Mouse (Mus musculus) hindbrain, embryonic 15.5 days (tissue): ENCODE measurements around the gene Prdm5. TPM values are rescaled to one million over a fixed set of nuclear protein-coding genes. Genes with fewer than 3 reads are reported as not detected.
A peak's percentile ranks its signal among the peaks of the same experiment; 100 is the strongest.

Source experiments
- ATAC-seq: fragments of 200-750 bp; cut with Nextera tagmentation; 2 replicates; pipeline ENCODE4 v1.8.0; 2017; ENCODE audit warnings: low read depth, moderate number of reproducible peaks, moderate TSS enrichment; ENCODE audit not compliant: low FRiP score
- H3K27ac ChIP-seq: fragments of 300-500 bp; sonication (generic); replicated peaks from 2 replicates; pipeline ENCODE4 v1.5.1; 2015; ENCODE audit warnings: mild to moderate bottlenecking, inconsistent platforms
- H3K27me3 ChIP-seq: fragments of 300-500 bp; sonication (generic); 2 replicates; pipeline ENCODE4 v1.6.1; 2015; ENCODE audit warnings: control low read depth, inconsistent platforms
- H3K36me3 ChIP-seq: fragments of 300-500 bp; sonication (generic); 2 replicates; pipeline ENCODE4 v1.6.1; 2015; ENCODE audit warnings: control low read depth, inconsistent platforms
- H3K4me1 ChIP-seq: fragments of 300-500 bp; sonication (generic); replicated peaks from 2 replicates; pipeline ENCODE4 v1.6.1; 2015; ENCODE audit warnings: control low read depth, inconsistent platforms
- H3K4me2 ChIP-seq: fragments of 300-500 bp; sonication (generic); 2 replicates; pipeline ENCODE4 v1.6.1; 2015; ENCODE audit warnings: moderate library complexity, mild to moderate bottlenecking, inconsistent platforms
- H3K4me3 ChIP-seq: fragments of 300-500 bp; sonication (generic); 2 replicates; pipeline ENCODE4 v1.5.1; 2015; ENCODE audit warnings: mild to moderate bottlenecking, inconsistent platforms
- H3K9ac ChIP-seq: fragments of 300-500 bp; sonication (generic); 2 replicates; pipeline ENCODE4 v1.6.1; 2015; ENCODE audit warnings: inconsistent platforms
- H3K9me3 ChIP-seq: fragments of 300-500 bp; sonication (generic); 2 replicates; pipeline ENCODE4 v1.6.1; 2016; ENCODE audit warnings: control low read depth, inconsistent platforms
- WGBS: fragments of 180-500 bp; shearing (Covaris S2); methylation state at CpG from one replicate; pipeline ENCODE4 v1.1.7; 2015; 5-methylcytosine and 5-hydroxymethylcytosine counted together
- polyA plus RNA-seq: library from polyadenylated mRNA; unstranded; fragments of >200 nt; fragmentation: Nextera tagmentation; extraction: Ambion mirVana; gene quantifications from 2 replicates; pipeline ENCODE4 v1.2.1, GENCODE M21; 2015

The Prdm5 gene
- polyA plus RNA-seq, 1 experiment from 2014 or later: 6.8 TPM

DNA sequence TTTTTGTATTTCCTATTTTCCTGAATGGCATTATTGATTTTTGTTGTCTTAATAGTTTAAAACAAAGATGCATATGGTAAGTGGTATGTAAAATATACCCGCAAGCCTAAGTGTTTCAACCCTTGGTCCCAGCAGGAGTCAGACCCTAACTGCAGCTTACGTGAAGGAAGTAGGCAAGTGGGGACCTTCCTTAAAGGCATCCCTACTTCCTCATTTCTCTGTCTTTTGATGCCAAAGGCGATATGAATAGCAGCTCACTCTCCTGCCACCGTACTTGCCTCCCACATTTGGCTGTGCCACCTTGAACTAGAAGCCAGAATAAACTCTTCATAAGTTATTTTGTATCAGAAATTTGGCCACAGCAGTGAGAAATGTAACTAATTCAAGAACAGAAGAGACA lies 63.8 kb downstream of the Prdm5 start:
- no peak for ATAC-seq
- Histone ChIP-seq H3K27ac (no peak overlapping the region), H3K4me1 (no peaks in the 10 kb centered on the region), H3K4me3 (no peak overlapping the region), H3K4me2 (no peak overlapping the region), H3K9ac (no peak overlapping the region), H3K27me3 (no peaks in the 10 kb centered on the region), H3K36me3 (no peaks in the 10 kb centered on the region), H3K9me3 (no peaks in the 10 kb centered on the region)
- WGBS: 88% methylated on average over 4 of the region's 4 CpGs

DNA sequence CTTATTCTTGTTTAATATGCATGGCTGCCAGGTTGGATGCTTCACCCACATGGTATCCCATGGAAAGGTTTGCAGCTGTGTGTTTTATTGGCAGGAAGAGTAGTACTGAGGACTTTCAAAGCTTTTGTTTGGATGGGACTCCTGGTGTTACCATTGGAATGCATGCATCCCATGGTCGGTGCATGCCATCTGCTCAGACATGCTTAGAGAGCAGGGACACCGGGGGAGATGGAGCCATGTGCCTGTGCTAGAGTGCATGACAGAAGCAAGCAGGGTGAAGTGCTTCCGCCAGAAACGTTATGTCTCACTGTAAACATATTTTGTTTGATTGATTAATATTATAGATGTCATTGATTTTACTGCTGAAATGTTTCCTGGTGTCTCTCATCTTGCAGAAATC lies 70.3 kb downstream of the Prdm5 start:
- peak; percentile 84 for ATAC-seq
- Histone ChIP-seq H3K4me2 (no peak overlapping the region), H3K9ac (no peak overlapping the region), H3K4me1 (0 out of 2 replicates have a peak, but pooled peaks cover 4% of the 10 kb centered on the region), H3K27ac (no peak overlapping the region), H3K4me3 (no peak overlapping the region), H3K9me3 (no peaks in the 10 kb centered on the region), H3K27me3 (no peaks in the 10 kb centered on the region), H3K36me3 (no peaks in the 10 kb centered on the region)
- WGBS: 48% methylated on average over 4 of the region's 4 CpGs

DNA sequence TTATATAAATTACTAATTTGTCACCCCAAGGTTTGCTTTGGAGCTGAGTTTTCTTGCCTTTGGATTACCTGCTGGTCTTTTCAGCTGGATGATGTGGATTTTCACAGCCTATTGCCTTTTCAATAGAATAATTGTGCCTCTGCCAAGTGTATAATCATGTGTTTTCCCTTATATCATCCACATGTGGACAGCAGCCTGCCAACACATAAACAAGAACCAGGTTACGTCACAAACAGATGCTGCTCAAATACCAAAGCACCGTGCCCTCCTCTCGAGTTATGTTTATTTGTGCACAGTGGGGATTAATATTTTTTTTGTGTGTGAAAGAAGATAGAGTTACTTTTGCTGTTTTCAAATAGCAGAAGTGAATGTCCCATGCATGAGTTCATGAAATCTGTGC lies 70.9 kb downstream of the Prdm5 start:
- Histone ChIP-seq H3K27me3 (no peaks in the 10 kb centered on the region), H3K4me1 (0 out of 2 replicates have a peak, but pooled peaks cover 4% of the 10 kb centered on the region), H3K9ac (no peak overlapping the region), H3K4me3 (no peak overlapping the region), H3K4me2 (no peak overlapping the region), H3K9me3 (no peaks in the 10 kb centered on the region), H3K36me3 (no peaks in the 10 kb centered on the region), H3K27ac (0 out of 2 replicates have a peak overlapping the region, but pooled peaks have one; percentile 14)
- no peak for ATAC-seq
- 67% methylated on average over 3 of the region's 3 CpGs for WGBS

DNA sequence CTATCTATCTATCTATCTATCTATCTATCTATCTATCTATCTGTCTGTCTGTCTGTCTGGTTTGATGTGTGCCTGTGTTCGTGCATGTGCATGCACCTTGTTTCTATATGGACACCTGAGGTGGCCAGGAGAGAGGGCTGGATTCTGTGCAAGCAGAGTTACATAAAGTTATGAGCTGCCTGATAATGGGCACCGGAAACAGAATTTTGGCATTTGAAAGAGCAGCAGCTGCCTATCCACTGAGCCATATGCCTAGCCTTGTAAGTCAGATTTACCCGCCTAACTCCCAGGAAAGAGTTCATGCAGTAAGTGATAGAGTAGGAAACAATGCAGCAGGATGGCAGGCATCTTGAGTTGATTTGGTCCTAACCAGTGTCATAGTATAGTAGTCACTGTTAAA lies 71.4 kb downstream of the Prdm5 start:
- H3K4me1 ChIP-seq: 0 out of 2 replicates have a peak, but pooled peaks cover 4% of the 10 kb centered on the region
- no peak overlapping the region for H3K27ac ChIP-seq
- H3K9ac ChIP-seq: no peak overlapping the region
- no peaks in the 10 kb centered on the region for H3K36me3 ChIP-seq
- no peak overlapping the region for H3K4me3 ChIP-seq
- no peak overlapping the region for H3K4me2 ChIP-seq
- no peaks in the 10 kb centered on the region for H3K9me3 ChIP-seq
- no peak for ATAC-seq
- H3K27me3 ChIP-seq: no peaks in the 10 kb centered on the region
- WGBS: 84% methylated on average over 3 of the region's 3 CpGs

DNA sequence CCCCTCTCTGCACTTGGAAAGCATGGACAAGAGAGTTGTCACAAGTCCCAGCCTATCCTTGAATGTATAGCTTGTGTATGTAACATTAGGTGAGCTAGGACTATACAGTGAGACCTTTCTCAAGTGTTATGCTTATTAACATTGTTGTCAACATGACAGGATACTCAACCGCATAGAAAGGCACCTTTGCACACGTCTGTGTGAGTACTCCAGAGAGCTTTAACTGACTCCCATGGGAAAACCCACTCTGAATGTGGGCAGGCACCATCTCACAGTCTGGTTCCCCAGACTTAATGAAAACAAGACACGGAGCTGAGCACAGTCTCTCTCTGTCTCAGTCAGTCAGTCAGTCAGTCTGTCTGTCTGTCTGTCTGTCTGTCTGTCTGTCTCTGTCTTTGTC lies 75.2 kb downstream of the Prdm5 start:
- Histone ChIP-seq H3K4me1 (0 out of 2 replicates have a peak, but pooled peaks cover 2% of the 10 kb centered on the region), H3K27me3 (no peaks in the 10 kb centered on the region), H3K4me2 (no peak overlapping the region), H3K4me3 (no peak overlapping the region), H3K36me3 (no peaks in the 10 kb centered on the region), H3K9me3 (no peaks in the 10 kb centered on the region), H3K9ac (no peak overlapping the region), H3K27ac (0 out of 2 replicates have a peak overlapping the region, but pooled peaks have one; percentile 42)
- WGBS: 65% methylated on average over 3 of the region's 3 CpGs
- ATAC-seq: no peak

DNA sequence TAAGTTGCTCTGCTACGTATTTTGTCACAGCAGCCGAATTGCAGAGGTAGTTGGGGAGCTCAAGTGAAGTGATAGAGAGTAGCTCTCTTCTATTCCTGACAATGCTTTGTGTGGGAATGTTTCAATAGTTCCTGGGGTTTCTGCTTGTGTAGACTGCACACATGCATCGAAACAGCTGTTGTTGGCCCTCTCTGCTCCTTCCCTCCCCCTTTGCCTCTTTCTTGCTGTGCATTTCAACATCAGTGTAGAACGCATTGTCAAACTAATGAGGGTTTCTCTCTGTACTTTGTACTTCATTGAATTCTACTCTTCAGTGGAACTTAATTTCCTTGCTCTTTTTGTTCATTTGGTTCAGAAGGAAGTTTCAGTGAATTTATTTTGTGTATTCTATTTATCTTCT lies 75.8 kb downstream of the Prdm5 start:
- Histone ChIP-seq H3K36me3 (no peaks in the 10 kb centered on the region), H3K4me2 (no peak overlapping the region), H3K9ac (no peak overlapping the region), H3K27me3 (no peaks in the 10 kb centered on the region), H3K4me3 (no peak overlapping the region), H3K27ac (0 out of 2 replicates have a peak overlapping the region, but pooled peaks have one; percentile 42), H3K9me3 (no peaks in the 10 kb centered on the region), H3K4me1 (no peaks in the 10 kb centered on the region)
- no peak for ATAC-seq
- WGBS: 51% methylated on average over 4 of the region's 4 CpGs

DNA sequence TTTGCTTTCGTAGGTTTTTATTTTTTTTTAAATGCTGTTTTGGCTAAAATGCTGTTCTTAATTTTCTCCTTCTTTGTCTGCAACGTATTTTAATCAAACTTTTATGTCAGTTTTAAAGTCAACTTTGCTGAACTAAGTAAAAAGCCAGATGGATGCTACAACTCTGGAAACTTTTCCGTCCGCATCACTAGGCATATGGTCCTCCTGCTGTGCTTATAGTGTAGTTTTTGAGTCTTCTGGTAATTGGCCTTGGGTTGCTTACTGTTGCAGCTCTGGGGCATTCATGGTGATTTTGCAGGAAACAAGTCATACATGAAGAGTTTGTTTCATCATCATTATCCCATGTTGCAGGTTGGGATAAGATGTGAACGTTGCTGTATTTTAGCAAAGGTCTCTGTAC lies 81.8 kb downstream of the Prdm5 start:
- Histone ChIP-seq H3K27me3 (no peaks in the 10 kb centered on the region), H3K27ac (no peak overlapping the region), H3K9ac (no peak overlapping the region), H3K4me1 (no peaks in the 10 kb centered on the region; the same call in 1 of the 2 replicates), H3K4me2 (no peak overlapping the region), H3K36me3 (no peaks in the 10 kb centered on the region), H3K9me3 (no peaks in the 10 kb centered on the region), H3K4me3 (no peak overlapping the region)
- WGBS: 78% methylated on average over 5 of the region's 5 CpGs
- ATAC-seq: no peak

DNA sequence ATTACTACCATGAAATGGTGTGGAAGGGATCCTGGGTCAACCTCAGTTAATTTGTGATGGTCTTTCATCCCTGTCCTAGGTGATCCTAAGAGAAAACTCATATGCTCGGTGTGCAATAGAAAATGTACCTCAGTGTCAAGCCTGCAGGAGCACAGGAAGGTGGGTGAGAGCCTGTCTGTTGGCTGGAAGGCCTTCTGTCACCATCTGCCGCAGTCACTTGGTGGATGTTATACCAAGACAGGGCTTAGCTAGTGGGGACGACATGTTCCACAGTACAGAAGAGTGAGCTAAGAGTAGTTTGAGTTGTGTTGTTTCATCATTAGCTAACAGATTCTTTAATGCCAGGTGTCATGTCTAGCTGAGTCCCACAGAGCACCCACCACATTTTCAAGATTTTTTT lies 84.0 kb downstream of the Prdm5 start:
- ATAC-seq: no peak
- no peak overlapping the region for H3K9ac ChIP-seq
- H3K27ac ChIP-seq: no peak overlapping the region
- H3K9me3 ChIP-seq: no peaks in the 10 kb centered on the region
- H3K4me2 ChIP-seq: no peak overlapping the region
- no peaks in the 10 kb centered on the region for H3K36me3 ChIP-seq
- no peaks in the 10 kb centered on the region; the same call in 1 of the 2 replicates for H3K4me1 ChIP-seq
- H3K4me3 ChIP-seq: no peak overlapping the region
- no peaks in the 10 kb centered on the region for H3K27me3 ChIP-seq
- 89% methylated on average over 3 of the region's 3 CpGs for WGBS

DNA sequence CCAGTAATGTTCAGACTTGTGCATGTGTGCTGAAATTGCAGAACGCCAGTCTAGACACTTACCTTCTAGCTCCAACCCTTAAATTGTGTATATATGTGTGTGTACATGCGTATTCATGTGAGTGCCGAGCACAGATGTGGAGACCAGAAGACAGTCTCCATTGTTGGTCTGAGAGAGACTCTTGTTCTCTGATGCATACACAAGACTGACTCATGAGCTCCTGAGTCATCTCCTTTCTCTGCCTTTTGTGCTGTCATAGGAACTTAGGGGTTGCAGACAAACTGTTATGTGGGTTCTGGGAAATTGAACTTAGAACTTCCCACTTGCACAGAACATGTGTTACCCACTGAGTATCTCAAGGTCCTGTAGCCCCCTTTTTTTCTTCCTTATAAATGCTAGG lies 85.4 kb downstream of the Prdm5 start:
- Histone ChIP-seq H3K9me3 (no peaks in the 10 kb centered on the region), H3K4me1 (no peaks in the 10 kb centered on the region; the same call in 1 of the 2 replicates), H3K4me3 (no peak overlapping the region), H3K27me3 (no peaks in the 10 kb centered on the region), H3K36me3 (no peaks in the 10 kb centered on the region), H3K4me2 (no peak overlapping the region), H3K27ac (no peak overlapping the region), H3K9ac (no peak overlapping the region)
- no peak for ATAC-seq
- 93% methylated on average over 3 of the region's 3 CpGs for WGBS

DNA sequence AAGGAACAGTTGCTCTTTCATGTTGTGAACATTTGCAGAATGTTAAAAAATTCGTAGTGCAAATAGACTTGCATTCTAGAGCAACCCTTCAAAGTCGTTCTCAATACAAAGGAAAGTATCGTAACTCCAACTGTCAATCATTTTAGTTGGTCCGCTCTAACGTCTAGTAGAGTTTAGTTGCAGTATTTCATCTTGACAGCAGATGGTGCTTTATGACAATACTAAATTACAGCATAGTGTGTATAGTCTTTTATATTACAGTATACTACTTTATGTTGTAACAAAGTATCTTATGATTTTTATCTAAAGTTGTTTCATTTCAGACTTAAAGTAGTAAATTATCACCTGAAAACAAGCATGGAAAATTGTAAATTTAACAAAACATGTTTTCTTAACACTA lies 86.1 kb downstream of the Prdm5 start:
- WGBS: 84% methylated on average over 5 of the region's 5 CpGs

DNA sequence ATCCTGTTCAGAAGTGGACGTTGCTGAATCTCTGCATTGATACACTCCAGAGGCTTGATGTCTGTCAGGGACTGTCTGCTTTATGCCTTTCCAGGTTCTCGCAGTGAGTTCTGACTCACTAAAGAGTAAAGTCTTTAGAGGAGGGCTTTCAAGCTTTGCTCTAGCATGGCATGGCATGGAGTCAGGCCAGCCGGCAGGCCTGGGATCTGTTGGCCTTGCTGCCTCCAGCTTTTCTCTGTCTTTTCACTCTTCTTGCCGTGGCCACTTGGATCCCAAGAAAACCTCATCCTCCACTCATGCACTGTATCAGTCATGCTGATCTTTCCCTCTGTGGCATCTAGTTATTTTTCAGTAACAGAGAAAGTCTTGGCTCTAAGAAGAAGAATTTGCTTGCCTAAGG lies 87.1 kb downstream of the Prdm5 start:
- no peaks in the 10 kb centered on the region for H3K36me3 ChIP-seq
- H3K27me3 ChIP-seq: no peaks in the 10 kb centered on the region
- H3K9me3 ChIP-seq: no peaks in the 10 kb centered on the region
- ATAC-seq: no peak
- no peak overlapping the region for H3K27ac ChIP-seq
- H3K9ac ChIP-seq: no peak overlapping the region
- 92% methylated on average over 4 of the region's 4 CpGs for WGBS
- H3K4me3 ChIP-seq: no peak overlapping the region
- H3K4me2 ChIP-seq: no peak overlapping the region
- no peaks in the 10 kb centered on the region for H3K4me1 ChIP-seq

More for the DNA sequence above, 86.1 kb downstream of the Prdm5 start:
- no peak overlapping the region for H3K4me3 ChIP-seq
- no peak overlapping the region for H3K4me2 ChIP-seq
- no peaks in the 10 kb centered on the region for H3K36me3 ChIP-seq
- no peaks in the 10 kb centered on the region; the same call in 1 of the 2 replicates for H3K4me1 ChIP-seq
- ATAC-seq: no peak
- H3K9me3 ChIP-seq: no peaks in the 10 kb centered on the region
- no peak overlapping the region for H3K27ac ChIP-seq
- no peaks in the 10 kb centered on the region for H3K27me3 ChIP-seq
- no peak overlapping the region for H3K9ac ChIP-seq

DNA sequence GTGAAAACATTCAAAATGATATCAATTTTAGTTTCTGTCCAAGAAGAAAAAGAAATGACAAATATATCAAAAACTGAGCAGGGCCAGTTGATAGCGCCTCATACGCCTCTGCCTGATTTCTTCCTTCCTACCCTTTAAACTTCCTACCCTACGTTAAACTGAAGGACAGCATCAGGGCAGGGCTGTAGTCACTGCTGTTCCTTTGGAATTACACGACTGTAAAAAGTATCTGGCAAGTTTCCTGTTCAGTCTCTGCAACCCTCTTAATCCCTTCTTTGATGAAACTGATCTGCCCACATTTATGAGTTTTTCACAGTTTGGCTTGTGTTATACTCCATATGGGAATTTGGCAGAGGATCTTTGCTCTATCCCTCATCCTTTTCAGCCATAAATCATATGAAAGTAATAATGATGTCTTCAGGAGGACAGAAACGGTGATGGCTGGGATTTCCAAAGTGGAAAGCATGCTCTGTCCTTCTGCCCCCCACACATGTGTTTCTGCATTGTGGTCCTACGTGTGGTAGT lies 93.0 kb downstream of the Prdm5 start:
- ATAC-seq: no peak
- Histone ChIP-seq H3K9ac (no peak overlapping the region), H3K27me3 (no peaks in the 10 kb centered on the region), H3K27ac (no peak overlapping the region), H3K36me3 (no peaks in the 10 kb centered on the region), H3K4me2 (no peak overlapping the region), H3K4me3 (no peak overlapping the region), H3K4me1 (no peaks in the 10 kb centered on the region), H3K9me3 (no peaks in the 10 kb centered on the region)
- WGBS: 80% methylated on average over 6 of the region's 6 CpGs

DNA sequence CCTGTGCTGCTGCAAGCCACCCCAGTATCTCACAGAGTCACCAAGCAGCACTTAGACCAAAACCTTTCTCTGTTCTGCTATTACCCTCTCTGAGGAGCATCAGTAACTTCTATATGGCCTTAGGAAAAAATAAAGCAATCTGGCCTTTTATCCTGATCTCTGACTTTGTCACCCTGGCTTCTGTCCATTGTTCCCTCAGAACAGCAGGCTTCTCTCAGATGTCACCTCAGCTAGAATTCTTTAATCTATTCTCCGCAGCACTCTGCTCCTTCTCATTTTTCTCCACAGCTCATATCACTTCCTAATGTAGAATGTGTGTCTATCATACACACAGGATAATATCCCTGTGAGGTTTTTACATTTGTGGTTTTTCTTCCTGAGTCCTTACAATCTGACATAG lies 99.5 kb downstream of the Prdm5 start:
- no peak for ATAC-seq
- Histone ChIP-seq H3K27me3 (no peaks in the 10 kb centered on the region), H3K9me3 (no peaks in the 10 kb centered on the region), H3K4me1 (no peaks in the 10 kb centered on the region), H3K27ac (no peak overlapping the region), H3K4me2 (no peak overlapping the region), H3K4me3 (no peak overlapping the region), H3K9ac (no peak overlapping the region), H3K36me3 (no peaks in the 10 kb centered on the region)
- 87% methylated on average over 1 of the region's 1 CpGs for WGBS
